Mouse (Mus musculus): ENCODE data around the gene Ulk2. TPM values are rescaled to one million over a fixed set of nuclear protein-coding genes. Genes with fewer than 3 reads are reported as not detected.

Gene Ulk2
- total RNA-seq (2021): 10 to 100 TPM; 47.1 to 53.7 TPM
- 65.4 and 93.3 TPM in 2 replicates for polyA plus RNA-seq (2012; rRNA removed)
- long read RNA-seq, full-length matches to known transcripts: 23 of 41 reads
- long read RNA-seq, partial matches to known transcripts: 8 of 41 reads
- long read RNA-seq, other reads (novel, unspliced or antisense): 10 of 41 reads

DNA sequence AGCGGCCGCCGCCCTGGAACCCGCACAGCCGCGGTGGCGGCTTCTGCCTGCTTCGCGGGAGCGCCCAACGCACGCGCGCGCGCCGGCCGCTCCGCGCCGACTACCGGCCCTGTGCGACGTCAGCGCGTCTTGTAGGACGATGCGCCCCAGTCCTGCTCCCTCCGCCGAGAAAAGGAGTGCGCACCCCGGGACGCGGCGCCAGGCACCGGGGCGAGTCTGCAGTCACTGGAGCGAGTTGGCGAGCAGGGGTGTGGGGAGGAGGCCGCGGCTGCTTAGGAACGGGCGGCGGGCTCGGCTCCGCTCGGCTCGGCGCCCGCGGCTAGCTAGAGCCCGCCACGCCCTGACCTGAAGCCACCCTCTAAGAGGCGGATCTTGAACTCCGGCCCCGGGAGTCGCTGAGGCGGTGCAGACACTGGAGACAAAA, at the start of gene Ulk2:
TSS of gene Ulk2 (minus strand) at position 86 of the 424 bp plus-strand sequence.
- intact Hi-C loops (cut with DNase I): loop anchor here (1.0 kb wide), 1 partner anchor 74 kb away; no protein-coding TSS in a partner anchor
- DNase-seq: peak; percentile 94 to 95
- TF ChIP-seq POLR2A (IDR thresholded peaks at IDR 0.05; ENCODE audit: insufficient read depth, low read depth, low read length) (peak; percentile 94), EP300 (IDR thresholded peaks at IDR 0.05; ENCODE audit: insufficient read depth, low read depth, low read length) (peak; percentile 72), CTCF (IDR thresholded peaks at IDR 0.05) (no peak; the same call in 1 of the 2 replicates)
- H3K79me2 ChIP-seq (replicated peaks; ENCODE audit: control insufficient read depth, insufficient read depth, low read length): no peaks in the 10 kb centered on the region
- peak within 1 kb of the TSS; percentile 63 for H3K4me3 ChIP-seq
- H3K27me3 ChIP-seq (ENCODE audit: control insufficient read depth, insufficient read depth, low read length): no peaks in the 10 kb centered on the region
- peaks cover 6% of the 10 kb centered on the region for H3K4me1 ChIP-seq (ENCODE audit: control insufficient read depth, insufficient read depth, low read length)
- peak within 1 kb of the TSS; percentile 99 for H3K9ac ChIP-seq (ENCODE audit: low read depth, low read length)
- peaks cover 9% of the 10 kb centered on the region for H3K36me3 ChIP-seq (ENCODE audit: control insufficient read depth, insufficient read depth, low read length)
- H3K27ac ChIP-seq: peak within 1 kb of the TSS; percentile 92
- WGBS: 1% methylated on average over 58 of the region's 58 CpGs

DNA sequence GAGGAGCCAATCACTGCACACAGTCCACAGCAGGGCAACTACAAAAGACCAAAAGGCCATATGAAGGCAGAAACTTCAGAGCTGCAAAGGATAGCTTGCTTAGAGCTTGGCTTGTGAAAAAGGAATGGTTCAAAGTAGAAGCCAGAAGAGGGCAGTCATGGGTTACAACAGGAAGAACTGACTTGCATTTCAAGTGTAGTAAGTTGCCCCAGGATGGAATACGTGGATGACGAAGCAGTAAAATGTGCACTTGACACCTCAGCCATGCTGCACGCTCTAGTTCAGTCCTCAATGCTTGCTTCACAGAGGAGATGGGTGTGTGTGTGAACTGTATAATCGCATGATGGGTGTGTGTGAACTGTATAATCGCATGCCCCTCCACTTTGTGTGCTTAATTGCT, 27.3 kb upstream of the Ulk2 start:
- DNase-seq: no peak
- no peak overlapping the region for H3K9ac ChIP-seq (ENCODE audit: low read depth, low read length)
- TF ChIP-seq CTCF (IDR thresholded peaks at IDR 0.05): peak; percentile 31
- no peak for TF ChIP-seq EP300 (IDR thresholded peaks at IDR 0.05; ENCODE audit: insufficient read depth, low read depth, low read length)
- H3K4me3 ChIP-seq: no peak overlapping the region
- H3K27me3 ChIP-seq (ENCODE audit: control insufficient read depth, insufficient read depth, low read length): no peaks in the 10 kb centered on the region
- H3K27ac ChIP-seq: no peak overlapping the region
- no peaks in the 10 kb centered on the region for H3K4me1 ChIP-seq (ENCODE audit: control insufficient read depth, insufficient read depth, low read length)
- intact Hi-C loops (cut with DNase I): no loop called here
- H3K79me2 ChIP-seq (replicated peaks; ENCODE audit: control insufficient read depth, insufficient read depth, low read length): no peaks in the 10 kb centered on the region
- 76% methylated on average over 5 of the region's 5 CpGs for WGBS
- H3K36me3 ChIP-seq (ENCODE audit: control insufficient read depth, insufficient read depth, low read length): no peaks in the 10 kb centered on the region; the same call in 1 of the 2 replicates

DNA sequence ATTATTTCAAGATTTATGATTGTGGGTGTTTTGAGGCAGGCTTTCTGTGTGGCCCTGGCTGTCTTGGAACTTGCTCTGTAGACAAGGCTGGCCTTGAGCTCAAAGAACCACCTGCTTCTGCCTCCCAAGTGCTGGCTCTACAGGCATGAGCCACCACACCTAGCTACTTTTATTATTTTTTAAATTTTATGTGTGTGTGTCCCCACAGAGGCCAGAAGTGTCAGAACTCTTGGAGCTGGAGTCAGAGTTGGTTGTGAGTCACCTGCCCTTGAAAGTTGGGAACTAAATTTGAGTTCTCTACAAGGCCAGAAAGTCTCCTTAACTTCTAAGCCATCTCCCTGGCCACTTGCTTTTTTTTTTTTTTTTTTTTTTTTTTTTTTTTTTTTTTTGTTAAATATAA, 25.0 kb upstream of the Ulk2 start:
- Histone ChIP-seq H3K36me3 (ENCODE audit: control insufficient read depth, insufficient read depth, low read length) (peaks cover 3% of the 10 kb centered on the region), H3K4me3 (no peak overlapping the region), H3K79me2 (replicated peaks; ENCODE audit: control insufficient read depth, insufficient read depth, low read length) (no peaks in the 10 kb centered on the region), H3K27ac (no peak overlapping the region), H3K27me3 (ENCODE audit: control insufficient read depth, insufficient read depth, low read length) (no peaks in the 10 kb centered on the region), H3K4me1 (ENCODE audit: control insufficient read depth, insufficient read depth, low read length) (no peaks in the 10 kb centered on the region), H3K9ac (ENCODE audit: low read depth, low read length) (no peak overlapping the region)
- intact Hi-C loops (cut with DNase I): no loop called here
- DNase-seq: no peak
- no peak for TF ChIP-seq POLR2A (IDR thresholded peaks at IDR 0.05; ENCODE audit: insufficient read depth, low read depth, low read length)
- no peak for TF ChIP-seq CTCF (IDR thresholded peaks at IDR 0.05)
- TF ChIP-seq EP300 (IDR thresholded peaks at IDR 0.05; ENCODE audit: insufficient read depth, low read depth, low read length): no peak

GRCm38 (mm10) chr11:61871881-61872280, 17.0 kb upstream of the Ulk2 start:
- peaks cover 7% of the 10 kb centered on the region for H3K36me3 ChIP-seq (ENCODE audit: control insufficient read depth, insufficient read depth, low read length)
- no peak overlapping the region for H3K4me3 ChIP-seq
- no peak for TF ChIP-seq CTCF (IDR thresholded peaks at IDR 0.05)
- no peaks in the 10 kb centered on the region for H3K79me2 ChIP-seq (replicated peaks; ENCODE audit: control insufficient read depth, insufficient read depth, low read length)
- intact Hi-C loops (cut with DNase I): no loop called here
- DNase-seq: no peak
- 83% methylated on average over 5 of the region's 5 CpGs for WGBS
- no peaks in the 10 kb centered on the region for H3K4me1 ChIP-seq (ENCODE audit: control insufficient read depth, insufficient read depth, low read length)
- no peak overlapping the region for H3K9ac ChIP-seq (ENCODE audit: low read depth, low read length)
- H3K27ac ChIP-seq: no peak overlapping the region
- H3K27me3 ChIP-seq (ENCODE audit: control insufficient read depth, insufficient read depth, low read length): no peaks in the 10 kb centered on the region

- Histone ChIP-seq H3K27me3 (ENCODE audit: control insufficient read depth, insufficient read depth, low read length) (no peaks in the 10 kb centered on the region), H3K36me3 (ENCODE audit: control insufficient read depth, insufficient read depth, low read length) (no peaks in the 10 kb centered on the region; the same call in 1 of the 2 replicates), H3K4me1 (ENCODE audit: control insufficient read depth, insufficient read depth, low read length) (no peaks in the 10 kb centered on the region), H3K9ac (ENCODE audit: low read depth, low read length) (no peak overlapping the region), H3K4me3 (no peak overlapping the region), H3K27ac (no peak overlapping the region), H3K79me2 (replicated peaks; ENCODE audit: control insufficient read depth, insufficient read depth, low read length) (no peaks in the 10 kb centered on the region)
- TF ChIP-seq CTCF (IDR thresholded peaks at IDR 0.05) (no peak), EP300 (IDR thresholded peaks at IDR 0.05; ENCODE audit: insufficient read depth, low read depth, low read length) (no peak), POLR2A (IDR thresholded peaks at IDR 0.05; ENCODE audit: insufficient read depth, low read depth, low read length) (no peak)
- DNase-seq: no peak
- intact Hi-C loops (cut with DNase I): no loop called here
Observed at GRCm38 (mm10) chr11:61866856-61867255, 12.0 kb upstream of the Ulk2 start.

- Histone ChIP-seq H3K9ac (ENCODE audit: low read depth, low read length) (no peak overlapping the region), H3K36me3 (ENCODE audit: control insufficient read depth, insufficient read depth, low read length) (no peaks in the 10 kb centered on the region), H3K27me3 (ENCODE audit: control insufficient read depth, insufficient read depth, low read length) (no peaks in the 10 kb centered on the region), H3K27ac (no peak overlapping the region), H3K4me1 (ENCODE audit: control insufficient read depth, insufficient read depth, low read length) (no peaks in the 10 kb centered on the region), H3K4me3 (no peak overlapping the region), H3K79me2 (replicated peaks; ENCODE audit: control insufficient read depth, insufficient read depth, low read length) (no peaks in the 10 kb centered on the region)
- 56% methylated on average over 6 of the region's 6 CpGs for WGBS
- intact Hi-C loops (cut with DNase I): no loop called here
- DNase-seq: no peak
- TF ChIP-seq CTCF (IDR thresholded peaks at IDR 0.05): no peak
- TF ChIP-seq POLR2A (IDR thresholded peaks at IDR 0.05; ENCODE audit: insufficient read depth, low read depth, low read length): no peak
- no peak for TF ChIP-seq EP300 (IDR thresholded peaks at IDR 0.05; ENCODE audit: insufficient read depth, low read depth, low read length)
Observed at GRCm38 (mm10) chr11:61861781-61862547, 7.1 kb upstream of the Ulk2 start.
